Mouse (Mus musculus) splenic B cell, adult 2 months (primary cell): Measurements from ENCODE around the gene Tie1.
"Not testable (repeated sequence)": the region's sequence is repeated elsewhere in the genome, so short reads cannot be mapped to it uniquely, and the experiment has no call there.

Experiments used
- DNase-seq: peaks from one replicate; pipeline ENCODE4 v3.0.0-alpha.2; 2011; ENCODE audit warnings: low read depth, low spot score
- H3K27me3 ChIP-seq: 2 replicates; pipeline ENCODE4 v1.6.1; 2012; ENCODE audit warnings: mild to moderate bottlenecking, low read length, moderate library complexity, mixed read lengths; ENCODE audit not compliant: control insufficient read depth, poor library complexity, insufficient read depth, severe bottlenecking
- H3K36me3 ChIP-seq: 2 replicates; pipeline ENCODE4 v1.6.1; 2012; ENCODE audit warnings: mild to moderate bottlenecking, low read length, moderate library complexity, mixed read lengths; ENCODE audit not compliant: control insufficient read depth, poor library complexity, insufficient read depth, severe bottlenecking

Tie1 gene

DNA sequence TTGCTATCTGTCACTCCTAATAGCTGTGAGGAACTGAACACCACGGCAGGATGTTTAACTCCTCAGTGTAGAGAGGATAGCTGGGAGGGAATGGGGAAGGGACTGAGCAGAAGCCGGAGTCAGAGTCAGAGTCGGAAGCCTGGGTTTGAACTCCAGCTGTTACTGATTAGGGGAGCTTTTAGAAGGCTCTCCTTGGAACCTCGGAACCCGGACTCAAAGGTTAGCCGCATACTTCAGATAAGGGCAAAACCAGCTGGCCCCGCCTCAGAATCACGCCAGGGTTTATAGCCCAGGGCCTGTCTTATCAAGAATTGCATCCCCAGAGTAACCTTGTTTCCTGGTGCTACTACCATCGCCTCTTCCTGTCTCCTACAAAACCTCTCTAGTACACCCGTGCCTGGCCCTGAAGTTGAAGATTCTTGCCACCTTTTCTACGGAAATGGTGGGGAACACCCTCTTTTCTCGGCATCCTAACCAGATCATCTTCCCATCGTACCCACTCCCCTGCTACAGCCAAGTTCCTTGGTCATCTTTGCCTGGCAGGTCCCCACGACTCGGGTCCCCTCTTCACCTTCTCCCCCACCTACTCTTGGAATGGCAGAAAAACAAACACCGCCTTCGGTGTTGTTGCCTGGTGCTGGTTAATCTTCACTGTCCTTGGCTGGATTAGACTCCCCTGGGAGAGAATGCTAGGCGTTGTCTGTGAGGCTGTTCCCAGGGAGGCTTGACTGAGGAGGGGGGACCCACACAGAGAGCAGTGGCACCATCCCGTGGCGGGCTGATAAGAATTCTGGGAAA is 27.0 kb upstream of the Tie1 start:
- no peaks in the 10 kb centered on the region for H3K27me3 ChIP-seq
- H3K36me3 ChIP-seq, result no peaks in the 10 kb centered on the region
- DNase-seq, result no peak

DNA sequence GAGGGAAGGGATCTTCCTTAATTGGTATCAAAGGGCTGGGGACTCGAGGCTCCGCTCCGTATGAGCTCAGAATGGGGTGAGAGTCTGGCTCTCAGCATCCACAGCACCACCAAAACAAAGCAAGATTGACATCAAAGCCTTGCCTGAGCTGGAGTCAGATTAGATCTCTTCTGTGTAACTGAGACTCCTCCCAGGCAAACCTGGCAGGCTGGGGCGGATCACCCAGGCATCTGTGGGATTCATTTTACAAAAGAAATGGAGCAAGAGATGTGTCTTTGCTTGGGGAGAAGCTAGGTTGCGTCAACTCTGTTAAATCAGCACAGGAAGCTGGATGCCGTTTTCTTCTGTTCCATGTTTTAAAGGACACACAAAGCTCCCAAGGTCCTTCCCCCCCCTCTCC is 19.2 kb upstream of the Tie1 start:
- H3K36me3 ChIP-seq, result no peaks in the 10 kb centered on the region
- no peak for DNase-seq
- no peaks in the 10 kb centered on the region for H3K27me3 ChIP-seq

DNA sequence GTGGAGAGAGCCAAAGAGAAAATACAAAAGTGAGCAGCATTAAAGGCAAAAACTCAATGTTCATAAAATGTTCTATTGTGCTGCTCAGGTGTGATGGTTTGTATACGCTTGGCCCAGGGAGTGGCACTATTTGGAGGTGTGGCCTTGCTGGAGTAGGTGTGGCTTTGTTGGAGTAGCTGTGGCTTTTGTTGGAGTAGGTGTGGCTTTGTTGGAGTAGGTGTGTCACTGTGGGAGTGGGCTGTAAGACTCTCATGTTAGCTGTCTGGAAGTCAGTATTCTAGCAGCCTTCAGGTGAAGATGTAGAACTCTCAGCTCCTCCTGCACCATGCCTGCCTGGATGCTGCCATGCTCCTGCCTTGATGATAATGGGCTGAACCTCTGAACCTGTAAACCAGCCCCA is 17.3 kb upstream of the Tie1 start:
- not testable (repeated sequence) for H3K27me3 ChIP-seq, H3K36me3 ChIP-seq, DNase-seq

DNA sequence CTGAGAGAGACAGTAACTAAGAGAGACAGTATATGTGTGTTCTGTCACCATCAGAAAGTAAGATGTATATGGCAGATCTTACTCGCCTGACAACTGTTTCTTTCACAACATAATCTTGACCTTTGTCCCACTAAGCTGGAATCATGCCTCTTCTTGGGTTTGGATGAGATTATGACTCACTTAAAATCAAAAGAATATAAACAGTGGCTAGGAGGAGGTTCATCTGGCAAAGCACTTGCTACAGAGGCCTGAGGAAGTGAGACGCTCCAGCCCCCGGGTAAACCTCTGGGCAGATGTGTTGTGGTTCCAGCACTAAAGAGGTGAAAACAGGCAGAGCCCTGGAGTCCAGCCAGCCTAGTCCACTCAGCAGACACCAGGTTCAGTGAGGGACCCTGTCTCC is 15.7 kb upstream of the Tie1 start:
- DNase-seq, result no peak
- Histone ChIP-seq H3K36me3 (no peaks in the 10 kb centered on the region), H3K27me3 (no peaks in the 10 kb centered on the region)

DNA sequence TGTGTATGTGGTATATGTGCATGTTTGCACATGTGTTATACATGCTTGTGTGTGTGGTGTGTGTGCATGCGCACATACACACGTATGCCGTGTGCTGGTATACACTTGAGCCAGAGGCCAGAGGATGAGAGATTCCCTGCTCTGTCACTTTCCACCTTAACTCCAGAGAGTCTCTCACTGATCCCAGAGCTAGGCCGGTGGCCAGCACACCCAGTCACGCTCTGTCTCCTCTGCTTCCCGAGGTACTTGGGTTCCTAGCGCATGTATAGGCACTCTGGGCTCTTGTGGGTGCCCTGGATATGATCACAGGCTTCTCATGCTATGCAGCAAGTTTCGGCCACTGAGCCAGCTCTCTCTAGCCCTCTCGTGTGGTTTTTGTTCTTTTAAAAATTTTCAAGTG is 10.9 kb upstream of the Tie1 start:
- Histone ChIP-seq H3K27me3 (no peaks in the 10 kb centered on the region), H3K36me3 (no peaks in the 10 kb centered on the region)
- DNase-seq, result no peak

DNA sequence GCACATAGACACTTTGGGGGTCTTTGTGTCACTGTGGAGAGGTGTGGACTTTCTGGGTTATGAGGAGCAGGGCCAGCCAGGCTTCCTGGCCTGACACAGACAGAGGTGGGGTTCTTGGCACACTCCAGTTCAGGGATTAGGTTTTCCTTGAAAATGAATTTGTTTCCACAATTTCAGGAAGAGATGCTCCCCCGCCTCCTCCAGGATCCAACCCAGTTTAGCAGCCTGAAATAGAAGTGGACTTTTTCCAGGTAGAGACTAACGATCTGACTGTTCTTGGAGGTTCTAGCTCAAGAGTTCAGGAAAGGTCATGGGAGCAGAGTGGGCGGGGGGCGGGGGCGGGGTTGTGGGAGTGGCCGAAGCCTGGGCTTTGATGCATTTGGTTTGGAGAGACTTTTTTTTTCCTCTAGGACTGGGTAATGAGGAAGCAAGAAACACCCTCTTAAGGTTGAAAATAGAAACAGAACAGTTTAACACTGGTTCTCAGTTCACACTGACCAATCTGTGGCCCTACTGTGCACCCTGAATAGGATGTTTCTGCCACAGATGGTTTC is 10.4 kb upstream of the Tie1 start:
- H3K27me3 ChIP-seq, result no peaks in the 10 kb centered on the region
- no peak for DNase-seq
- no peaks in the 10 kb centered on the region for H3K36me3 ChIP-seq

DNA sequence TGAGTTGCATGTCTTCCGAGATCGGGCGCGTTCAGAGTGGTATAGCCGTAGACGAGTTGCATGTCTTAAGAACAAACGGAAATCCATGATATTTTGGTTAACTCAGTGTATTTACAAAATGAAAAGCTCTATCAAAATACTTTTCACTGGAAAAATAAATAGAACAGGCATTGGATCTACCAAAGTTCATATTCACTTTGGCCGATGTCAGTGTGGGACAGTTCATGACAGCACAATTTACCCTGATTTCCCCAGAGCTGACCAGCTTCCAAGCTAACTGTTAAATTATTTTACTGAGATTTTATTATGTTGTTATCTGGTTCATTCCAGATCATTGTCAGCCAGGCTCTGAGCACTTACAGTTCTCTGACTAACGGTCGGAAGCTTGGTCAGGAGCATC is 600 bp upstream of the Tie1 start:
- Histone ChIP-seq H3K36me3 (no peaks in the 10 kb centered on the region), H3K27me3 (no peaks in the 10 kb centered on the region)
- DNase-seq, result no peak

DNA sequence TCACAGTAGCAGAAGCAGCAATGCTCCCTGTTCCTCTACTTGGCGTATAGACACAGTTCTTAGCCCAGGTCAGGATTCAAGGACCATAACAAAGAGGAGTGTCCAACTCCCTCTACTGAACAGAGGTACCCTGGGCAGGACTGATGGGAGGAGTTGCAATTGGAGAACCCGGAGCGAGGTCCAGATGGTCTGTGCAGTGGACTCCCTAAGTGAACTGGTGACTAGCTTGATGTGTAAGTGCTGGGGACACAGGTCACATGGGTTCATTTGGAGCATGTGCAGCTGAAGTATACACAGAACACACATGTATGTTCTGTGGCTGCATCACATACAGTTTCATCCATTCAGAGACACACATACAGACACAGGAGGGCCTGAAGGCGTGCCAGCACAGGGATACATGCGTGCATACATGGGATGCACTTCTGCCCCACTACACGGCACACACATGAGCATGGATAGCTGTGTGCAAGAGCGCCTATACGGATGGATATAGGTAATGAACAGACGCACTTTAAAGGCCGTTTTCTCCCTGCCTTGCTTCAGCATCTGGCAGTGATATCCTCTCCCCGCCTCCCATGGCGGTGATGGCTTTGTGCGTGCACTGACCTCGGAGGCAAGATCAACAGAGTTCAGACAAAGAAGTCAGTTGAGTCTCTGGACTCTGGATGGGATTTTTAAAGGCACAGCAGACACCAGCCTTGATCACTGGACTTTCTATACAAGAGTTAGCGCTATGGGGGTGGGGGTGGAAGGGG is 12.9 kb downstream of the Tie1 start:
- H3K36me3 ChIP-seq, result no peaks in the 10 kb centered on the region
- DNase-seq, result no peak
- no peaks in the 10 kb centered on the region for H3K27me3 ChIP-seq

DNA sequence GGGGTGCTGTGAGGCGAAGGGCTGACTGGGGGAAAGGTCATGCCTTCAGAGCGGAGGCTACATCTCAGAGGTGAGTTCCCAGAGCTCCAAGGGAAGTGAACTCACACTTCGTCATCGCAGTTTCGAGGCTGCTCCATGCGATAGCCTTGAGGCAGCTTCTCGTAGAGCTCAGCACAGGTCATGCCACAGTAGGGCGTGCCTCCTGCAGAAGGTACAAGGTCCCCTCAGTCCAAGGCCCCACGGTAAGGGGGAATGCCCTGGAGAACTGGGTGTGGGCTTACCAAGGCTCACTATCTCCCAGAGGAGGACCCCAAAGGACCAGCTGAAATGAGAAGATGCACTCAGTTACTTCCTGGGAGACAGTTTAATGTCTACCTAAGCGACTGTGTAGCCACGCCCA is 17.2 kb downstream of the Tie1 start:
- Histone ChIP-seq H3K36me3 (no peaks in the 10 kb centered on the region), H3K27me3 (no peaks in the 10 kb centered on the region)
- no peak for DNase-seq

DNA sequence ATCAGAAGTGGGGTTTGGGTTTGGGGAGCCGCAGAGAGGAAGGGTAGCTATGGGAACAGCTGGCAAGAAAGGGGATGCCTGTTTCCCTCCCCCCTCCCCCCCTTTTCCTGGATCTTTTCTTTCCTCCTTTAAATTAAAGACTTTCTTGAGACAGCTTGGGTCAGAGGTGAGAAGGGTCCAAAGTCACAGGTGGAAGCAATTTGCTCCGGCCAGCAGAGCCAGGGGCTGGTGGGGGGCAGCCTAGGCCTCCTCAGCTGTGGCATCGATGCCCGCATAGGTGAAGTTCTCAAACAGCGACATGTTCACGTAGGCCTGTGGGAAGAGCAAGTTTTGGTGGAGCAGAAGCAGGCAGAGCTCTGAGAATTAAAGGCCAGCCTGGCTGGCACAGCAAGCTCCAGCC is 18.6 kb downstream of the Tie1 start:
- no peak for DNase-seq
- Histone ChIP-seq H3K27me3 (no peaks in the 10 kb centered on the region), H3K36me3 (no peaks in the 10 kb centered on the region)

DNA sequence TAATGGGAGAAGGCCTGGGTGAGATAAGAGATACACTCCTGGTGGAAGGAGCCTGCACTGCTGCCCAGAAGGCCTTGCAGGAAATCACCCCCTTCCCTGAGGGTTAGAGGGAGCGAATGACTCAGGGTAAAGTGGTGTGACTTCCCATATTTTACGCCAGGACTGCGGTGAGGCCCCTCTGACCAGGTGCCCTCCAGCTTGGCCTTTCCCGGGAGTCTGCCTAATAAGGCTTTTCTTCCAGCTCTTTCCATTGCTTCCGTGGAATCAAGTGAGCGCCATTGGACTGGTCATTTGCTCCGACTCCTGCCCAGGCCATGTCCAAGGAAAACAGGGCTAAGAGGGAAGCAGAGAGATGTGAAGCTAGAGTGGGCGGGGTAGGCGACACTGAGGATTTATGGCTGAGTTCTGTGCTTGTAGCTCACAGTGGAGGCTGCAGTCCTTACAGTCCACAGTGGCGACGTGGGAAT is 24.1 kb downstream of the Tie1 start:
- Histone ChIP-seq H3K27me3 (no peaks in the 10 kb centered on the region), H3K36me3 (no peaks in the 10 kb centered on the region)
- DNase-seq, result no peak

DNA sequence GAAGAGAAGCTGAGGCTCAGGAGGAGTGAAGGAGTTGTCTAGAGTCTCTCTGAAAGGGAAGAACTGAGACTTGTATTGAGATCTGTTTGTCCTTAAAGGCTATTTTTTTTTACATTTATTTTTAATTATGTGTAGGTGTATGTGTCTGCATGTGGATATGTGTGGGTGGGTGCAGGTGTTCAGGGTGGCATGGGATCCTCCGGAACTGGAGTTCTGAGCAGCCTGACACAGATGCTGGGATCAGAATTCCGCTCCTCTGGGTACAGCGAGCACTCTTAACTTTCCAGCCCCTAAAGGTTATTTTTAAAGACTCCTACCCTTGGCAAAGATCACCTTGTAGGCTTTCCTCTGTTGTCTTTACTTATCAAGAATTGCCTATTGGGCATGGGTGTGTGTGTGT is 24.9 kb downstream of the Tie1 start:
- H3K36me3 ChIP-seq, result no peaks in the 10 kb centered on the region
- H3K27me3 ChIP-seq, result no peaks in the 10 kb centered on the region
- DNase-seq, result no peak

DNA sequence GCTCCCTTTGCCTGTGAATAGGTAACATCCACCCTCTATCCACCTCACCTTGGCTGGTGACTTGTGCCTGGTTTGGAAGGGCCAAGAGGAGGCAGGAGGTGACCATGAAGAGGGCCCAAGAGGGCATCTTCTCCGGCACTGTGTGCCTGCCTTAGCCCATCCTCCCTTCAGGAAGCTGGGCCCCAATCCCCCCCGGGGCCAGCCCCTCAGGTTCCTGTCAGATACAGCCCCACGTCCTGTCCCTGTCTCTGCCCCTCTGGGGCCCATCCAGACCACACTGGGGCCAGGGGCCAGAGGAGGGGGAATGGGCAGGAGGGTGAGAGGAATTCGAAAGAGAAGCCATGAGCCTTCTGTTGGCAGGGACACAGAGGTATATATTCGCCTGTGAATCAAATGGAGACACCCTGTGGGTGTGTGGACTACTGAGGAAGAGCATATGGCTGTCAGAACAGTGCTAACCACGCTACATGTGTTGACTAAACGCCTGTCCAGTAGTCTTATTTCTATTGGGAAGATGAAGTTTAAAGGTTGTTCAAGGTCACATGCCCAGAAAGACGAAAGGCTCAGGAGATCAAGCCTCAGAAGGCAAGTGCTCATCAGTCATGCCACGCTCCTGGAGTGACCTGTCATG is 32.4 kb downstream of the Tie1 start, which contains the start of gene Mpl:
Mpl (minus strand) TSS at position 169 of the 631 bp plus-strand sequence.
- DNase-seq, result no peak
- no peaks in the 10 kb centered on the region for H3K27me3 ChIP-seq
- no peaks in the 10 kb centered on the region for H3K36me3 ChIP-seq

DNA sequence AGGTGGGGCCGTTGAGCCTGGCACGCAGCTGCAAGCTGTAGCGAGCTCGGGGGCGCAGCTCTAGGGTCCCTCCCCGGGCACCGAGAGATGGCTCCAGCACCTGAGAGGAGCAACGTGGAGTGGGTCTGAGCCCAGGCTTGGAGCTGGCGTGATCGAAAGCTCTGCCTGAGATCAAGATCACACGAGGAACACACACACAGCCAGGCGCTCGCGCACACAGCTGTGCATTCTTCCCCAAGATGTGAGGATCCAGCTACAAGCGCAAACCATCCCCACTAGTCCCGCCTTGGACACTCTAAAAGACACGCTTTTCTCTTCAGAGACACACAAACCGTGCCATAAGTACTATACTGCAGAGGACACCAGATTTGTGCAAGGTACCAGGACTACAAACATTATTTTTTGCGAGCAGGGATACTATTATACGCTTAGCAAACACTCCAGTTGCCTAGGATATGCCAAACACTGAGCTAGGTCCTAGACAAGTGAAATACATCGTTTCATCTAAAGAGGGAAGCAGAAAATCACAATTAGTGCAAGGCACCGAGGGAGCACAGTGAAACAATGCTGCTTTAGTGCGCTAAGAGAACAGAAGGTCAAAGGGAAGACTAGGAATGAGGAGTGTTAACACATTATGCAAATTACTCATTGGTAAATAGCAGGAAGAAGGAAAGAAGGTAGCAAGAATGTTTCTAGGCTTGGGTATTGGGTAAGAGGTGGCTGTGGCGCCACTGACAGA is 43.3 kb downstream of the Tie1 start:
- H3K27me3 ChIP-seq, result no peaks in the 10 kb centered on the region; the same call in 1 of the 2 replicates
- DNase-seq, result no peak
- H3K36me3 ChIP-seq, result no peaks in the 10 kb centered on the region
